Comparison of ENCODE assay signal across 8 mouse cellular contexts in genomic region chr2:32834496-32834895, GRCm38 (mm10). TPM values are rescaled to one million over a fixed set of nuclear protein-coding genes. Genes with fewer than 3 reads are reported as not detected.
DNase-seq lines count a peak whose midpoint lies in the region; ATAC-seq and TF ChIP-seq lines count a peak whose summit lies in the region.

No protein-coding gene starts in this region.

- no peak for DNase-seq in forebrain, embryonic 11.5 days (ENCODE audit: low spot score)
- peak; percentile 71 for DNase-seq in T-cell, adult 2 months (ENCODE audit: low spot score)
- peak; percentile 52 for DNase-seq in heart, postnatal 0 days (ENCODE audit: low spot score)
- peak; percentile 83 for DNase-seq in kidney, postnatal 10 days
- DNase-seq in ovary, adult 18-20 months (ENCODE audit: low spot score): no peak
- no peak for DNase-seq in left cerebral cortex, adult 8-10 months (ENCODE audit: low spot score in 2 of 2)

- no peak overlapping the region for H3K9ac ChIP-seq in forebrain, embryonic 15.5 days (replicated peaks)
- H3K9ac ChIP-seq in forebrain, embryonic 11.5 days (ENCODE audit: low read length): no peak overlapping the region
- H3K9ac ChIP-seq in heart, postnatal 0 days (replicated peaks; ENCODE audit: low read depth, low read length): 0 out of 2 replicates have a peak overlapping the region, but pooled peaks have one; percentile 9

- H3K27ac ChIP-seq in forebrain, embryonic 15.5 days (replicated peaks): 0 out of 2 replicates have a peak overlapping the region, but pooled peaks have one; percentile 5
- H3K27ac ChIP-seq in forebrain, embryonic 11.5 days (ENCODE audit: low read depth, low read length): no peak overlapping the region
- H3K27ac ChIP-seq in heart, postnatal 0 days (ENCODE audit: low read depth): peak overlapping the region; percentile 54
- peak overlapping the region; percentile 76 for H3K27ac ChIP-seq in small intestine, adult 2 months (ENCODE audit: insufficient read depth, low read depth, low read length)

- no peak for ATAC-seq in forebrain, embryonic 15.5 days (replicated peaks)
- no peak for ATAC-seq in forebrain, embryonic 11.5 days (replicated peaks; ENCODE audit: low FRiP score)
- no peak for ATAC-seq in heart, postnatal 0 days (ENCODE audit: insufficient read depth, low read depth)

- H3K9me3 ChIP-seq in forebrain, embryonic 15.5 days: no peaks in the 10 kb centered on the region
- H3K9me3 ChIP-seq in forebrain, embryonic 11.5 days (ENCODE audit: control insufficient read depth, low read length): no peaks in the 10 kb centered on the region
- H3K9me3 ChIP-seq in heart, postnatal 0 days (replicated peaks; ENCODE audit: control insufficient read depth, low read length): no peaks in the 10 kb centered on the region

- peaks cover 9% of the 10 kb centered on the region; the same call in 1 of the 2 replicates for H3K4me1 ChIP-seq in forebrain, embryonic 15.5 days
- H3K4me1 ChIP-seq in forebrain, embryonic 11.5 days (replicated peaks; ENCODE audit: control insufficient read depth, insufficient read depth, low read length): 0 out of 2 replicates have a peak, but pooled peaks cover 2% of the 10 kb centered on the region
- peaks cover 33% of the 10 kb centered on the region for H3K4me1 ChIP-seq in heart, postnatal 0 days (ENCODE audit: control insufficient read depth, insufficient read depth)
- H3K4me1 ChIP-seq in small intestine, adult 2 months (ENCODE audit: control insufficient read depth, insufficient read depth, insufficient read length, low read length): peaks cover 9% of the 10 kb centered on the region

- no peaks in the 10 kb centered on the region for H3K36me3 ChIP-seq in forebrain, embryonic 15.5 days
- H3K36me3 ChIP-seq in forebrain, embryonic 11.5 days (ENCODE audit: control insufficient read depth, insufficient read depth, low read length): no peaks in the 10 kb centered on the region
- no peaks in the 10 kb centered on the region for H3K36me3 ChIP-seq in heart, postnatal 0 days (replicated peaks; ENCODE audit: control insufficient read depth, insufficient read depth, low read length)
- no peaks in the 10 kb centered on the region for H3K36me3 ChIP-seq in small intestine, adult 2 months (ENCODE audit: control insufficient read depth, insufficient read depth, low read length)

- H3K27me3 ChIP-seq in forebrain, embryonic 15.5 days: no peaks in the 10 kb centered on the region
- no peaks in the 10 kb centered on the region for H3K27me3 ChIP-seq in forebrain, embryonic 11.5 days (ENCODE audit: control insufficient read depth, insufficient read depth, low read length)
- no peaks in the 10 kb centered on the region for H3K27me3 ChIP-seq in heart, postnatal 0 days (ENCODE audit: control insufficient read depth, insufficient read depth, low read length)
- no peaks in the 10 kb centered on the region for H3K27me3 ChIP-seq in small intestine, adult 2 months (ENCODE audit: control insufficient read depth, insufficient read depth, low read length)

- no peak overlapping the region for H3K4me3 ChIP-seq in forebrain, embryonic 15.5 days
- no peak overlapping the region for H3K4me3 ChIP-seq in forebrain, embryonic 11.5 days (ENCODE audit: low read depth, low read length)
- no peak overlapping the region for H3K4me3 ChIP-seq in heart, postnatal 0 days (ENCODE audit: low read depth, low read length)
- H3K4me3 ChIP-seq in small intestine, adult 2 months (ENCODE audit: low read depth, low read length): 0 out of 2 replicates have a peak overlapping the region, but pooled peaks have one; percentile 3

- no peak overlapping the region for H3K4me2 ChIP-seq in forebrain, embryonic 15.5 days (replicated peaks)
- H3K4me2 ChIP-seq in forebrain, embryonic 11.5 days (ENCODE audit: low read depth, low read length, severe bottlenecking): no peak overlapping the region
- H3K4me2 ChIP-seq in heart, postnatal 0 days (ENCODE audit: low read depth, low read length): peak overlapping the region; percentile 38

- TF ChIP-seq POLR2A in small intestine, adult 2 months (IDR thresholded peaks at IDR 0.05; ENCODE audit: low read depth, low read length): no peak

- no peak for TF ChIP-seq CTCF in heart, postnatal 0 days (IDR thresholded peaks at IDR 0.05; ENCODE audit: low read depth)
- TF ChIP-seq CTCF in small intestine, adult 2 months (IDR thresholded peaks at IDR 0.05; ENCODE audit: extremely low read depth, insufficient read length, insufficient replicate concordance, low read depth, low read length): no peak

- no peak for TF ChIP-seq EP300 in heart, postnatal 0 days (IDR thresholded peaks at IDR 0.05; ENCODE audit: low read depth)

- 66% methylated on average over 7 of the region's 7 CpGs for WGBS in forebrain, embryonic 15.5 days
- 73% methylated on average over 7 of the region's 7 CpGs for WGBS in forebrain, embryonic 11.5 days
- 47% methylated on average over 7 of the region's 7 CpGs for WGBS in heart, postnatal 0 days
- 2% methylated on average over 7 of the region's 7 CpGs for WGBS in small intestine, adult 2 months

RNA-seq across cellular contexts. Expression of gene Stxbp1, which starts 12.5 kb away (rescaled TPM):
- 191 and 197 TPM in 2 replicates for polyA plus RNA-seq in forebrain, embryonic 15.5 days (2015; fragmentation: Nextera tagmentation; extraction: Ambion mirVana)
- 44.0 and 44.6 TPM in 2 replicates for polyA plus RNA-seq in forebrain, embryonic 11.5 days (2014; fragmentation: Nextera tagmentation; extraction: Ambion mirVana)
- 12.6 and 46.0 TPM in 2 replicates for total RNA-seq in heart, postnatal 0 days (2014; rRNA removed; ENCODE audit: low replicate concordance)
- 20.9 and 23.5 TPM in 2 replicates for polyA plus RNA-seq in heart, postnatal 0 days (2015; fragmentation: Nextera tagmentation; extraction: Ambion mirVana)
- polyA plus RNA-seq in small intestine, adult 2 months (2012; rRNA removed): 3.6 and 7.0 TPM in 2 replicates
- total RNA-seq in left cerebral cortex, adult 8-10 months (2022): 100 to 1,000 TPM; 883 to 958 (median 954) TPM

RNA-seq across cellular contexts. Expression of gene Fam129b, which starts 41.4 kb away (rescaled TPM):
- polyA plus RNA-seq in forebrain, embryonic 15.5 days (2015; fragmentation: Nextera tagmentation; extraction: Ambion mirVana): 33.5 TPM in 2 replicates
- polyA plus RNA-seq in forebrain, embryonic 11.5 days (2014; fragmentation: Nextera tagmentation; extraction: Ambion mirVana): 13.8 and 15.4 TPM in 2 replicates
- 59.6 and 60.1 TPM in 2 replicates for total RNA-seq in heart, postnatal 0 days (2014; rRNA removed; ENCODE audit: low replicate concordance)
- 25.2 and 25.3 TPM in 2 replicates for polyA plus RNA-seq in heart, postnatal 0 days (2015; fragmentation: Nextera tagmentation; extraction: Ambion mirVana)
- polyA plus RNA-seq in small intestine, adult 2 months (2012; rRNA removed): 19.4 and 27.2 TPM in 2 replicates
- total RNA-seq in left cerebral cortex, adult 8-10 months (2022): 10 to 100 TPM; 24.7 to 31.8 (median 28.4) TPM

RNA-seq across cellular contexts. Expression of gene Cfap157, which starts 50.3 kb away (rescaled TPM):
- polyA plus RNA-seq in forebrain, embryonic 15.5 days (2015; fragmentation: Nextera tagmentation; extraction: Ambion mirVana): 0.61 and 1.0 TPM in 2 replicates
- 0.33 and 0.87 TPM in 2 replicates for polyA plus RNA-seq in forebrain, embryonic 11.5 days (2014; fragmentation: Nextera tagmentation; extraction: Ambion mirVana)
- total RNA-seq in heart, postnatal 0 days (2014; rRNA removed; ENCODE audit: low replicate concordance): not detected in 2 replicates
- 0.22 and 0.56 TPM in 2 replicates for polyA plus RNA-seq in heart, postnatal 0 days (2015; fragmentation: Nextera tagmentation; extraction: Ambion mirVana)
- polyA plus RNA-seq in small intestine, adult 2 months (2012; rRNA removed): 0.06 TPM in 1 of 2 replicates, not detected in the other
- total RNA-seq in left cerebral cortex, adult 8-10 months (2022): 1 to 10 TPM in 1 of 4 experiments, under 1 TPM in 2, not detected in 1; 0.27 to 1.0 (median 0.66) TPM

RNA-seq across cellular contexts. Expression of gene Ptrh1, which starts 58.9 kb away (rescaled TPM):
- 4.8 and 6.6 TPM in 2 replicates for polyA plus RNA-seq in forebrain, embryonic 15.5 days (2015; fragmentation: Nextera tagmentation; extraction: Ambion mirVana)
- 3.3 and 4.6 TPM in 2 replicates for polyA plus RNA-seq in forebrain, embryonic 11.5 days (2014; fragmentation: Nextera tagmentation; extraction: Ambion mirVana)
- total RNA-seq in heart, postnatal 0 days (2014; rRNA removed; ENCODE audit: low replicate concordance): 4.8 and 5.3 TPM in 2 replicates
- polyA plus RNA-seq in heart, postnatal 0 days (2015; fragmentation: Nextera tagmentation; extraction: Ambion mirVana): 2.6 and 2.9 TPM in 2 replicates
- polyA plus RNA-seq in small intestine, adult 2 months (2012; rRNA removed): 28.4 and 65.8 TPM in 2 replicates
- 1 to 10 TPM; 6.4 to 9.2 (median 7.7) TPM for total RNA-seq in left cerebral cortex, adult 8-10 months (2022)

RNA-seq across cellular contexts. Expression of gene Ttc16, which starts 59.1 kb away (rescaled TPM):
- 0.61 and 0.66 TPM in 2 replicates for polyA plus RNA-seq in forebrain, embryonic 15.5 days (2015; fragmentation: Nextera tagmentation; extraction: Ambion mirVana)
- polyA plus RNA-seq in forebrain, embryonic 11.5 days (2014; fragmentation: Nextera tagmentation; extraction: Ambion mirVana): 0.80 and 0.84 TPM in 2 replicates
- total RNA-seq in heart, postnatal 0 days (2014; rRNA removed; ENCODE audit: low replicate concordance): 1.9 TPM in 1 of 2 replicates, not detected in the other
- 0.08 and 0.21 TPM in 2 replicates for polyA plus RNA-seq in heart, postnatal 0 days (2015; fragmentation: Nextera tagmentation; extraction: Ambion mirVana)
- polyA plus RNA-seq in small intestine, adult 2 months (2012; rRNA removed): 1.0 and 2.3 TPM in 2 replicates
- total RNA-seq in left cerebral cortex, adult 8-10 months (2022): under 1 TPM; 0.18 to 0.81 (median 0.53) TPM

Comparison
In these comparisons a context has a peak if more than half of its experiments do, and no peak if none do; other contexts are left out.
1. DNase-seq: peak in T-cell, adult 2 months (single experiment), heart, postnatal 0 days (single experiment) and kidney, postnatal 10 days (single experiment); none in forebrain, embryonic 11.5 days (single experiment), ovary, adult 18-20 months (single experiment) and left cerebral cortex, adult 8-10 months (0 of 2).